Mouse (Mus musculus) WW6 (cell line): Measurements from ENCODE around the gene Depp1.

Source experiments
- DNase-seq: peaks from one replicate; pipeline ENCODE4 v3.0.0-alpha.2; 2013; ENCODE audit warnings: low read depth, low spot score

Depp1 gene

DNA sequence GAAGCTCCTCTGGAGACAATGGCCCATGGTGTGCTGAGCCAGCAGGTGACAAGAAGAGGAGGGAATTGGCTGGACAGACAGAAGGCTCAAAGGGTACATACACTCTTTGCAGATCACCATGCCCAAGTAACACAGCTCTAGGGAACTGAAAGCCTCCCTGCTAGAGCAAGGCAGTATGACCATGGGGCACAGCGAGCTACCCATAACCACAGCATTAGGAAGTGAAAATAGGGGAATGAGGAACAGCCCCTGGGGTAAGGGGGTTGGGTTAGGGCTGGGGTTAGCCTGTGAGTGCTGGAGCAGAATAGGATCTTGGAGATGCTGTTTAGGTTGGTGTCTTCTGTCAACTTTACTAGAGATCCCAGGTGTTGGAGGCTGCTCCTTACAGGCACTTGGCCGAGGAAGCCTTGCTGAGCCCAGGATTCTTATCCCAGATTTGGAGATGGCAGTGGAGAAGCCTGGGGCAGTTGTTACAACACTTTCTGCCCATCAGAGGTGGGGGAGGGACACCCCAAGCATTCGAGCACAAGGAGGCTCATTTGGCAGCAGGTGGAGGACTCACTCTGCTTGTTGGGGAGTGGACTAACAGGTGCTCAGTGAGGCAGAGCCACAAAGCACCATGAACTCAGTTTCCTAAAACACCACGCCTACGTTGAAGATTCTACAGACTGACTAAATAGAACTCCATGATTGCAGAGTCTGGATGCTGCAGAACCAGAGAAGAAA, 29.3 kb downstream of the Depp1 start:
- no peak for DNase-seq

DNA sequence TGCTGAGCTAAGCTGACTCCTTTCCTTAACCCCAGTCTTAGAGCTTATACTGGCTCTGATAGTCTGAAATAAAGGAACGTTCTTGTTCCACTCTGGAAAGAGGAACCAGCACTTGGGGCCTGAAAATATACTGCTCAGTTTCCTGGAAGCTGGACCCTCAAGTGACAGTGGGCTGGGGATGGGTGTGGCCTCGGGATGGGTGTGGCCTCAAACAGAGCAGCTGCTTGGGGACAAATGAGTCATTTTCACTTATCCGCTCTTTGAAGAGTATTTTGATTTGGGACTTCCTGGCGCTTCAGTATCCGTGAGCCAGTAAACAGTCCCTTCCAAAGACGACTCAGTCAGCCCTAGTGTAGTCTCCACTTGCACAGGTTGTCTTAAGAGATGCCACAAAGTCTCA, 31.9 kb downstream of the Depp1 start:
- DNase-seq = no peak

DNA sequence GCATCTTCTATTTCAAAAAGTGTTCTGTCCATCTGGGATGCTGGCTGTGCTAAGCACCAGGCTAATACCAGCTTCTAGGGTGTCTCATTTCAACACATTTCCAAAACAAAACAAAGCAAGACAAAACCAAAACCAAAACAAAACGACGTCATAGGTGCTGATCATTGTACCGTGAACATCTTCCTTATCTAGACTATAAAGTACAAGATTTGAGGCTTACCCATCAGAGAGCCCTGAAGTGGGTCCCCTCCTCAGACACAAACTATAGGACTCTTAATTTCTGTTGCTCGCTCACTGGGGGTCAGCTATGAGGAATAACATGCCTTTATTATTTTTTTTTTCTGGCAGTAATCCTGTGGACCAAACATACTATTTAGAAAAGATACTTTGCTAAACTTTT, 43.2 kb downstream of the Depp1 start:
- DNase-seq = no peak

DNA sequence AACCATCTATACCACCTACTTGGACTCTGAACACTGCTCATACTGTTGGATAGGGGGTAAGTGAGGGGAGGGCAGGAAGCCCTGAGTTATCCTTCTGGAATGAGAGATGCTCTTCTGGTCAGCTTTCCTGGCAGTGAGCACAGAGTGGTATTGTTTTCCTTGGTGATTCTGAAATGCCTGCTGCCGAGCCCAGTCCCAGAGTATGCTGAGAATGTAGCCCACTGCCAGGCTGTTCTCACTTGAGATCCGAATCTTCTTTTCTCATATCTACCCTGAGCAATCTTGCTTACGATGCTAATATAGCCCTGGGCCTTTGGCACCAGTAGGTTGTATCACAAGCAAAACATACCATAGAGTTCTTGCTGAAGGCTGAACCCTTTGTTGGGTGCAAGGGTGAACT, 43.9 kb downstream of the Depp1 start:
- no peak for DNase-seq

DNA sequence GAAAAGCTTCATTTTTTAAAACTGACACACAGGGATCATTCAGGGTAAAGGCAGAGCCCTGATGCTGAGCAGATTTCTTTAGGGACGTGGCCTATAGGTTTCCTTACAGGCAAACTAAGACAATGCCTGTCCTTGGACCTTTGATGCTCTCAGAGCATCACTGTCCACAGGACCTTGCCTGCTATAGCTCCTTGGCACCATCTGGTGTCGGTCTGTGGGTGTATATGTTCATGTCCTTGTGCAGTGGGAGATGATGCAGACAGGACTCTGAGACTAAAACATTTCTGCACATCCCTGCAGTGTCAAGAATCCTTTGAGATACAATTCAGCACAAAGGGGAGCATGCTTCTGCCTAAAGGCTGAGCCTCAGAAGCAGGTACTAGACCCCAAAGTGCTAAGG, 47.0 kb downstream of the Depp1 start:
- no peak for DNase-seq

DNA sequence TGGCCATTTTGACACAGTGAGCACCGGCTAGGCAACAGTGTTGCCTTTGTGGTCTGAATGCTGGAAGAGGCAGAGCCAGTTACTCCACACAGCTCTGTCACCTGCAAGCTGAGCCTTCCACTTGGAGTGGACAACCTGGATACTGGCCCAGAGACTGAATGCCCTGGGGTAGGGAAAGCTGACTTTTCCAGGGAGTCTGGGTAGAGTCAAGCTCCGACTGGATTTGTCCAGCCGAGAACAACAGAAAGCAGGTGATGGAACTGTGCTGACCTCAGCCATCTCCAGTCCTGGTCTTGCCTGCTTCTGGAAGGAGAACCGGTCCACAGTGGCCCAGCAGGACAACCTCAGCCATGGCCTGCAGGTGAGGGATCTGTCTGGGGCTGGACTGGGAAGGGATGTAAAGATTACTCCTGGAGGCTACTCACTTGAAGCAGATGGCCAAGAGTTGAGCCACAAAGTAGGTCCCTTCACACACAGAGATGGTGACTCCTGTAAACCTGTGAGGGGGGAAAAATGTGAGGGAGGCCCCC, 47.6 kb downstream of the Depp1 start:
- DNase-seq = no peak

DNA sequence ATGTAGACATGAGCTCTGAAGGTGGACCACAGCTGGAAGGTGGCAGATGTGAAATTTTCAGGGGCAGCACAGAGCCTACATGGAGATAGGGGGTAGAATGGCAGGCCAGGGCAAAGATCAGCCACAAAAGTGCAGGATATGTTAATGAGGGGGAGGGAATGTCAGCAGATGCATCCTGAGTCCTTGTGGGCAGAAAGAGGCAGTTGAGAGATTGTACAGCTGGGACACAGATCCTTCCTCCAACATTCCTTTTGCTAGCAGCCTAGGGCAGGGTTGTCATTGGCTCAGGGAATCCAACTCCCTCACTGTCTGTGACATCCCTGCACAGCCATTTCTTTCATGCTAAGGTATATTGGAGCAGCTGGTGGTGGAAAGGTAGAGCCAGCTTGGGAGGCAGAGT, 50.4 kb downstream of the Depp1 start:
- no peak for DNase-seq
